Mouse (Mus musculus): ENCODE measurements around the gene Myh4.

DNA sequence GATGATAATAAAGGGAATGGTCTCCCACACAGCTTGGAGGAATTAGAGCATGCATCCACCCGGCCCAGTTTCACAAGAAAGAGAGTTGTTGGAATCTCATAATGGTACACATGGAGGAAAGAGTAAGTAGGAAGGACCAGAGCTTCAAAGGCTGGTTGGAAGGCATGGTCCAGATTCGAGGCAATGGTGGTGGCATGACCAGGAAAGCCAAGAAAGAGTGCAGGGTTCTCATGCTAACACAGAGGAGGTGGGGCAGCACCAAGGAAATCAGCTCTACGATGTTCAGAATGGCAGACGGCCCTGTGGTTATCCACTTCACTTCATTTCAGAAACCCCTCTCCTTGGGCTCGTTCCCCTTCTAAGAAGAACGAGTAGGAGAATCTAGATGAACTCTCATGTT is 23.1 kb downstream of the Myh4 start:
- TF ChIP-seq CTCF (IDR thresholded peaks at IDR 0.05; ENCODE audit: low read depth) (no peak), EP300 (IDR thresholded peaks at IDR 0.05; ENCODE audit: low read depth) (no peak)

Data from liver, embryonic 14.5 days (tissue).